Mouse (Mus musculus) stomach, postnatal 0 days (tissue): ENCODE results near the gene Aldh16a1. TPM values are rescaled to one million over a fixed set of nuclear protein-coding genes. Genes with fewer than 3 reads are reported as not detected.

ENCODE experiments used
- ATAC-seq: fragments of 200-750 bp; cut with Nextera tagmentation; 2 replicates; pipeline ENCODE4 v1.8.0; 2017; ENCODE audit not compliant: low FRiP score, low TSS enrichment
- DNase-seq: peaks from one replicate; pipeline ENCODE4 v3.0.0-alpha.2; 2016; ENCODE audit warnings: low spot score
- H3K27ac ChIP-seq: fragments of 300-500 bp; sonication (generic); replicated peaks from 2 replicates; pipeline ENCODE4 v1.5.1; 2014; ENCODE audit warnings: mild to moderate bottlenecking, control low read depth
- H3K27me3 ChIP-seq: fragments of 300-500 bp; sonication (generic); 2 replicates; pipeline ENCODE4 v1.6.1; 2014; ENCODE audit warnings: low read length; ENCODE audit not compliant: control insufficient read depth, insufficient read depth
- H3K36me3 ChIP-seq: fragments of 300-500 bp; sonication (generic); 2 replicates; pipeline ENCODE4 v1.6.1; 2014; ENCODE audit warnings: low read length, mixed read lengths; ENCODE audit not compliant: control insufficient read depth, insufficient read depth
- H3K4me1 ChIP-seq: fragments of 300-500 bp; sonication (generic); replicated peaks from 2 replicates; pipeline ENCODE4 v1.6.1; 2014; ENCODE audit warnings: antibody characterized with exemption; ENCODE audit not compliant: control insufficient read depth, insufficient read depth
- H3K4me2 ChIP-seq: fragments of 300-500 bp; sonication (generic); replicated peaks from 2 replicates; pipeline ENCODE4 v1.6.1; 2014; ENCODE audit warnings: low read depth, mild to moderate bottlenecking, control low read depth, moderate library complexity
- H3K4me3 ChIP-seq: fragments of 300-500 bp; sonication (generic); 2 replicates; pipeline ENCODE4 v1.5.1; 2014; ENCODE audit warnings: low read depth, low read length, control low read depth
- H3K9ac ChIP-seq: fragments of 300-500 bp; sonication (generic); 2 replicates; pipeline ENCODE4 v1.6.1; 2014; ENCODE audit warnings: mild to moderate bottlenecking, low read length, control low read depth, mixed read lengths
- H3K9me3 ChIP-seq: fragments of 300-500 bp; sonication (generic); 2 replicates; pipeline ENCODE4 v1.6.1; 2016; ENCODE audit warnings: low read length; ENCODE audit not compliant: control insufficient read depth
- CTCF ChIP-seq: IDR thresholded peaks from 2 replicates; pipeline ENCODE4 v1.5.1; 2016; ENCODE audit warnings: antibody characterized with exemption, low read depth, mild to moderate bottlenecking, moderate library complexity
- EP300 ChIP-seq: optimal IDR thresholded peaks from 2 replicates; pipeline ENCODE3; 2016; ENCODE audit warnings: antibody characterized with exemption
- WGBS: fragments of 180-500 bp; shearing (Covaris S2); extraction: QIAGEN DNeasy Blood & Tissue Kit; methylation state at CpG from one replicate; pipeline ENCODE4 v1.1.7; 2014; 5-methylcytosine and 5-hydroxymethylcytosine counted together
- polyA plus RNA-seq: library from polyadenylated mRNA; unstranded; fragments of >200 nt; fragmentation: Nextera tagmentation; extraction: Ambion mirVana; gene quantifications from 2 replicates; pipeline ENCODE4 v1.2.1, GENCODE M21; 2015

Gene Aldh16a1
- polyA plus RNA-seq, 1 experiment from 2014 or later, result 24.6 TPM

DNA sequence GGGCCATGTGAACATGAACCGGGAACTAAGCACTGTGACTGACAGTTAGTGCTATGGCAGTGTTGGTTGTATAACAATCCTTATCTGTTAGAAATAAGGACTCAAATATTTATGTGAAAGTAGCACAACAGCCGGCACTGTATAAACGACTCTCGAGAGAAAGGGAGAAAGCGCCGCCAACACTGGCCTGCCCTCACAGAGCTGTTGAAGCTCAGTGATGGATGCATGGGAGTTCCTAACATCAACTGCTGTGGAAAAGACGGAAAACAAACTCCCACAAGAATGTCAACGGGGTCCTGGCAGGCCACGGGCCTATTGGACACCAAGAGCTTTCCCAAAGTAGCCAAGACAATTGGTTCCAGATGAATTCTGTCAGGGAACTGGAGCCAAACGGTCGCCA, 3.1 kb downstream of the Aldh16a1 start:
- Histone ChIP-seq H3K4me2 (peak overlapping the region; percentile 5; the same call in 1 of the 2 replicates), H3K4me1 (peaks cover 8% of the 10 kb centered on the region; the same call in 1 of the 2 replicates), H3K9me3 (no peaks in the 10 kb centered on the region), H3K36me3 (0 out of 2 replicates have a peak, but pooled peaks cover 2% of the 10 kb centered on the region), H3K27me3 (no peaks in the 10 kb centered on the region), H3K27ac (peak overlapping the region; percentile 85), H3K9ac (no peak overlapping the region), H3K4me3 (no peak overlapping the region)
- TF ChIP-seq CTCF, result no peak
- TF ChIP-seq EP300, result no peak
- 18% methylated on average over 11 of the region's 11 CpGs for WGBS
- ATAC-seq (peak; percentile 7; the same call in 1 of the 2 replicates), DNase-seq (peak; percentile 55)

DNA sequence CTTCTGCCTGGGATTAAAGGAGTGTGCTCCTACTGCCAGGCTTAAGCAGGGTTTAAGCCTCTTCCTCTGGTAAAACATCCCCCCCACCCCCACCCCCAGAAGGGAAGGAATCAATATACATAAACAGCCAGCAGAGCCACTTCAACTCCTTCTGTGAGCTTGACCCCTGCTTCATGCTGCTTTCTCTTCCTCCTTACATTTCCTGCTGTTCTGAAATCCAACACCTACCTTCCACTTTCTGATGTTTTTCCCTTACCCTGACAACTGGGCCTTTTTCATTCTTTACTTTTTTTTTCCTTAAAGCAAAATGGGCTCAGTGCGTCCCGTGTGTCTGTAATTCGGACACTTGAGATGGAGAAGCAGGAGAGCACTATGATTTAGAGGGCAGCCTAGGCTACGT, 4.1 kb downstream of the Aldh16a1 start:
- no peaks in the 10 kb centered on the region for H3K9me3 ChIP-seq
- no peak for TF ChIP-seq CTCF
- no peak for TF ChIP-seq EP300
- DNase-seq (no peak), ATAC-seq (no peak)
- H3K36me3 ChIP-seq, result 0 out of 2 replicates have a peak, but pooled peaks cover 2% of the 10 kb centered on the region
- 65% methylated on average over 4 of the region's 4 CpGs for WGBS
- no peaks in the 10 kb centered on the region for H3K27me3 ChIP-seq
- H3K4me1 ChIP-seq, result peaks cover 8% of the 10 kb centered on the region; the same call in 1 of the 2 replicates
- no peak overlapping the region for H3K4me3 ChIP-seq
- no peak overlapping the region for H3K9ac ChIP-seq
- peak overlapping the region; percentile 85 for H3K27ac ChIP-seq
- H3K4me2 ChIP-seq, result no peak overlapping the region

- Histone ChIP-seq H3K9ac (no peak overlapping the region), H3K4me3 (no peak overlapping the region), H3K27ac (peak overlapping the region; percentile 85), H3K9me3 (no peaks in the 10 kb centered on the region), H3K36me3 (peaks cover 6% of the 10 kb centered on the region), H3K4me1 (peaks cover 8% of the 10 kb centered on the region; the same call in 1 of the 2 replicates), H3K4me2 (no peak overlapping the region), H3K27me3 (no peaks in the 10 kb centered on the region)
- no peak for ATAC-seq
- TF ChIP-seq CTCF, result no peak
- no peak for TF ChIP-seq EP300
- WGBS, result 71% methylated on average over 6 of the region's 6 CpGs
- DNase-seq, result no peak
Observed at GRCm38 (mm10) chr7:45149545-45149944, 4.8 kb downstream of the Aldh16a1 start.

- DNase-seq (no peak), ATAC-seq (no peak)
- Histone ChIP-seq H3K4me1 (peaks cover 8% of the 10 kb centered on the region; the same call in 1 of the 2 replicates), H3K27ac (0 out of 2 replicates have a peak overlapping the region, but pooled peaks have one; percentile 30), H3K9ac (0 out of 2 replicates have a peak overlapping the region, but pooled peaks have one; percentile 13), H3K36me3 (peaks cover 6% of the 10 kb centered on the region), H3K9me3 (no peaks in the 10 kb centered on the region), H3K4me2 (no peak overlapping the region), H3K4me3 (no peak overlapping the region), H3K27me3 (no peaks in the 10 kb centered on the region)
- TF ChIP-seq EP300 (no peak), CTCF (no peak)
- 39% methylated on average over 4 of the region's 4 CpGs for WGBS
Observed at GRCm38 (mm10) chr7:45148534-45149098, 5.8 kb downstream of the Aldh16a1 start.

- Histone ChIP-seq H3K4me3 (no peak overlapping the region), H3K9me3 (no peaks in the 10 kb centered on the region), H3K4me2 (no peak overlapping the region), H3K9ac (no peak overlapping the region), H3K27ac (no peak overlapping the region), H3K4me1 (peaks cover 8% of the 10 kb centered on the region; the same call in 1 of the 2 replicates), H3K27me3 (no peaks in the 10 kb centered on the region), H3K36me3 (peaks cover 6% of the 10 kb centered on the region)
- ATAC-seq (no peak), DNase-seq (no peak)
- TF ChIP-seq CTCF (no peak), EP300 (no peak)
- 87% methylated on average over 11 of the region's 11 CpGs for WGBS
Observed at GRCm38 (mm10) chr7:45147899-45148298, 6.5 kb downstream of the Aldh16a1 start.

GRCm38 (mm10) chr7:45147267-45147666, 7.1 kb downstream of the Aldh16a1 start:
- no peak for ATAC-seq

More at GRCm38 (mm10) chr7:45147267-45147666, 7.1 kb downstream of the Aldh16a1 start:
- Histone ChIP-seq H3K27ac (no peak overlapping the region), H3K4me3 (no peak overlapping the region), H3K9me3 (no peaks in the 10 kb centered on the region), H3K27me3 (no peaks in the 10 kb centered on the region), H3K4me2 (no peak overlapping the region), H3K4me1 (peaks cover 8% of the 10 kb centered on the region; the same call in 1 of the 2 replicates), H3K36me3 (peaks cover 6% of the 10 kb centered on the region), H3K9ac (no peak overlapping the region)
- DNase-seq, result no peak
- 92% methylated on average over 11 of the region's 11 CpGs for WGBS
- no peak for TF ChIP-seq EP300
